Mouse (Mus musculus): Measurements from ENCODE around the gene Lbhd2. TPM values are rescaled to one million over a fixed set of nuclear protein-coding genes. Genes with fewer than 3 reads are reported as not detected.
A peak's percentile ranks its signal among the peaks of the same experiment; 100 is the strongest.

The Lbhd2 gene
- total RNA-seq (2015) = not detected in 2 replicates
- total RNA-seq (2017) = not detected in 2 replicates

GRCm38 (mm10) chr12:111406622-111407021, at the start of gene Lbhd2:
Gene Lbhd2 (plus strand): TSS chr12:111406809.
- ATAC-seq (ENCODE audit: poor library complexity, severe bottlenecking) = no peak

- no peak for ATAC-seq (ENCODE audit: poor library complexity, severe bottlenecking)
These were observed 45.9 kb upstream of the Lbhd2 start for GRCm38 (mm10) chr12:111360671-111361070.

- ATAC-seq (ENCODE audit: poor library complexity, severe bottlenecking) = no peak
These were observed 45.1 kb upstream of the Lbhd2 start for GRCm38 (mm10) chr12:111361319-111362098.

- no peak for ATAC-seq (ENCODE audit: poor library complexity, severe bottlenecking)
These were observed 42.4 kb upstream of the Lbhd2 start for GRCm38 (mm10) chr12:111364234-111364633.

DNA sequence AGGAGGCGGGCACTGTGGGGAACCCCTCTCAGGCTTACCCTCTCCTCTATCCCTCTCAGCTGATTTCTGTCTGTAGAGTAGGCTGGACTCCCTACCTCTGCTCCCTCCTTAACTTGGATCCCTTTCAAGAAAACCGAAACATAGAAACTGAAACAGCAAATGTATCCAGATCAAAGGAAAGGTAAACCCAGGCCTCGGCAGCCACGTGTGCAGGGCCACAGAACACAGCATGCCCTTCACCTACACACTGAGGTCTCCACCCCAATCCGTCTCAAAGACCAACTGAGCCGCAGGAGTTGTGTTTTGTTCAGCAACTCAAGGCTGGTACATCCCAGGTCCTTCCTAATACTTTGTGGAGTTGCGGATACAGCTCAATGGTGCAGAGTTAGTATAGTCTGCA, 39.5 kb upstream of the Lbhd2 start:
- no peak for ATAC-seq (ENCODE audit: poor library complexity, severe bottlenecking)

- ATAC-seq (ENCODE audit: poor library complexity, severe bottlenecking) = peak; percentile 45; the same call in 1 of the 2 replicates
These were observed 36.4 kb upstream of the Lbhd2 start for GRCm38 (mm10) chr12:111370249-111370648.

DNA sequence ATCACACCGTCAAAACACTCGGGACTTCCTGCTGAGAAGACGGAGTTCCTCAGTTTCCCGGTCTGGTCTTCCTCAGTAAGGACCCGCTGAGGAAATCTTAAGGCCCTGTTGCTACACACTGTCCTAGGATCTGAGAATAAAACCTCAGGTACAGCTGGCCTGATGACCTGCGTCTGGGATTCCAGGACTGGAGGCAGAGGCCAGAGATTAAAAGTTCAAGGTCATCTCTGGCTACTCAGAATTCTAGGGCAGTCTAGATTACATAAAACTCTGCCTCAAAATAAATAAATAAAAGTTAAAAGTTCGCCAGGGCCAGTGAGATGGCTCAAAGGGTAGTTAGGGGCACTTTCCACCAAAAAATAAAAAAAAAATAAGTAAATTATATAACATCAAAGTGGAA, 34.7 kb upstream of the Lbhd2 start:
- ATAC-seq (ENCODE audit: poor library complexity, severe bottlenecking) = no peak

DNA sequence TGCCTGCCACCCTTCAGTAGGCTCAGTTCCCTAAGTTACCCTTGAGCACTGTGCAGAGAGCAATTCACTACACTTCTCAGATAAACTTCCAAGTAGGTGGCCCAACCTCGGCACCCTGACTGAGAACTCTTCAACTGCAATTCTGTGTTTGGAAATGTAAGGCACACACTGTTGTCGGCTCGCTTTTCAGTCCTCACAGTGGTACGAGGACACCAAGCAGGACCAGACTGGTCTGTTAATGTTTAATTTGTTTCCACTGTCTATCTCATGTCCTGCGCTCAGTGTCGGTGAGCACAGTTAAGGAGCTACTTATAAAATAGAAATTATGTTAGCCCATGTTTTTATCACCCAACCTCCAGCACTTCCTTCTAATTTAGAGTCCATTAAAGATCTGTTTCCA, 33.2 kb upstream of the Lbhd2 start:
- ATAC-seq (ENCODE audit: poor library complexity, severe bottlenecking) = no peak

GRCm38 (mm10) chr12:111374727-111375126, 31.9 kb upstream of the Lbhd2 start:
- ATAC-seq (ENCODE audit: poor library complexity, severe bottlenecking) = no peak

DNA sequence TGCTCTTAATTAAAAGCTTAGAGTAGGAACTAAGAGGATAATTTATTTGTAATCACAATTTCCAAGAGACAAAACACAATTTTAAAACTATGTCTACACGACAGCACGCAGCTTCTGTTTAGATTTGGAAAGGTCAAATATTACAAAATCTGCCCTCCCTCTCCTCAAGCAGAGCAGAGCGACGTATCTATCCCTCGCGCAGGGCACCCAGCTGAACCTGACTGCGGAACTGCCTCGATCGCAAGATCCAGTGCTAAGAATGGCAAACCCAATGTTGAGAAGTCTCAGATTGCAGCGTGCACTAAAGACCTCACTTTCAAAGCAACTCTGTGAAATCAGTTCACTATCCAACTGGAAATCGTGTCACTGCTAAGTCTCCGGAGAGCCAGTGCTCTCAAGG, 31.1 kb upstream of the Lbhd2 start:
- no peak for ATAC-seq (ENCODE audit: poor library complexity, severe bottlenecking)

- no peak for ATAC-seq (ENCODE audit: poor library complexity, severe bottlenecking)
These were observed 30.6 kb upstream of the Lbhd2 start for GRCm38 (mm10) chr12:111376053-111376452.

DNA sequence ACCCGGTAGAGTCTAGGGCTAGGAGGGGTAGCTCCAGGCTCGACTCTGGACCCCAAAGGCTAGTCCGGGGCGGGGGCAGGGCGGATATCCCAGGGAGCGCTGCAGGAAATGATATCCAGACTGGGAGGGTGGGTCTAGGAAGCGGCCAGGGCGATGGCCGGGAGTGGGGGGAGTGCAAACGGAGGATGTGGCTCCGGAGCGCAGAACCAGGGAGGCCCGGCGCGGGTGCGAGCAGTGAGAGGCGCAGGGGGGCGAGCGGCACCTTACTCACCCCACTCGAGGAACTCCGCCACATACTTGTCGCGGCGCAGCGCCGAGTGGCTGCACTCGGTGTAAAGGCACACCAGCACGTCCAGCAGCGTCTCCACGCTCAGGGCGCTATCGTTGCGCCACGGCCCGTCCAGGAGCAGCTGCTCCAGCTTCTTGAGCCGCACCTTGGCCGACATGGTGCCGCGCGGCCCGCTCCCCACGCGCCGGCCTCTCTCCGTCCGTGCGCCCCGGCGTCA, 29.7 kb upstream of the Lbhd2 start:
- 0 out of 2 replicates have a peak, but pooled peaks have one; percentile 16 for ATAC-seq (ENCODE audit: poor library complexity, severe bottlenecking)

GRCm38 (mm10) chr12:111377376-111377973, 29.1 kb upstream of the Lbhd2 start, which contains the start of gene Cdc42bpb:
Gene Cdc42bpb (minus strand): TSS chr12:111377718.
- peak; percentile 84 for ATAC-seq (ENCODE audit: poor library complexity, severe bottlenecking)

- peak; percentile 22; the same call in 1 of the 2 replicates for ATAC-seq (ENCODE audit: poor library complexity, severe bottlenecking)
These were observed 28.6 kb upstream of the Lbhd2 start for GRCm38 (mm10) chr12:111377986-111378490.

DNA sequence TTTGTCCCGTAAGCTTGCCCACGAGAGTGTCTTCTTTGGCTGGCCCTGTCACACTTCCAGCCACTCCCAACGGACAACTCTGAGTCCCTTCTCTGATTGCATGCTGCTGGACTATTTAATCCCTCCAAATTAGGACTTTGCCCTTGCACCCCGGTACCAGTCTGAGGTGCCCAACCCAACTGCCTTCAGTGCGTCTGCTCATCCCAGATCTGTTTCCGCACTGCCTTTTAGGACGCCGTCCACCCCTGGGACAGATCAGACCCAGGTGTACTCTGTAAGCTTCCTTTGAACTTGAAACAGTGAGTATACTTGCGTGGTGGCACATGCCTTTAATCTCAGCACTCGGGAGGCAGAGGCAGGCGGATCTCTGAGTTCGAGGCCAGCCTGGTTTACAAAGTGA, 27.8 kb upstream of the Lbhd2 start:
- ATAC-seq (ENCODE audit: poor library complexity, severe bottlenecking) = no peak

DNA sequence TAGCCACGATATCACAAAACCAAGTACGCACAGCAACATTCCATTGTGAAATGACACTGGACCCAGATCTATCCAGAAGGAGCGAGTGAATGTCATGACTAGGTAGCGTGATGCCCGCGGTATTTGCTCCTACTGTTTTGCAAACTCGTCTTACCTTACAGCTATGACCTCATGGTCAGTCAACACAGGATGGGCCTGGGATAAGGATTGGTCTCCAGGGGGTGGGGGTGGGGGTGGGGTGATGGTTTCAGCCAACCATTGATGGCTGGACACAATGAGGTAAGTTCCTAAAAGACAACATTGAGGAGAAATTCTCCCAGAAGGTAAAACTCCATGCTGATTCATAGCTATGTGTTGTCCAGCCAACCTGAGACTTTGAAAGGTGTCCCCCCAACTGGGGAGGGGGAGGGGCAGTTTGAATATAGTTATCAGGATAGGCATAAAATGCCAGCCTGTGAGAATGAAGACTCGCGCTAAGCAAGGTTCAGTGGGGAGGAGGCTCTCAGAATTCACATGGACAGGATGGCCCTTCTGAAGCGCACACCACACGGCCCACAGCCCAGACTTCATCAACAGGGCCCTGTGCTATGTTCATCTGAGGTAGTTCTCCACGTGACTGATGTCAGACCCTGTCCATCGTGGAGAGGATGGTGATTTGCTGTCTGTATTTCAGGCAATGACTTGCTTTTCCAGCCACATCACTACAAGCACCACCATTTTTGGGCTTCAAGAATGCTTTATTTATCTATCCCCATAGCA, 20.5 kb upstream of the Lbhd2 start:
- no peak for ATAC-seq (ENCODE audit: poor library complexity, severe bottlenecking)

- no peak for ATAC-seq (ENCODE audit: poor library complexity, severe bottlenecking)
These were observed 19.9 kb upstream of the Lbhd2 start for GRCm38 (mm10) chr12:111386642-111387120.

DNA sequence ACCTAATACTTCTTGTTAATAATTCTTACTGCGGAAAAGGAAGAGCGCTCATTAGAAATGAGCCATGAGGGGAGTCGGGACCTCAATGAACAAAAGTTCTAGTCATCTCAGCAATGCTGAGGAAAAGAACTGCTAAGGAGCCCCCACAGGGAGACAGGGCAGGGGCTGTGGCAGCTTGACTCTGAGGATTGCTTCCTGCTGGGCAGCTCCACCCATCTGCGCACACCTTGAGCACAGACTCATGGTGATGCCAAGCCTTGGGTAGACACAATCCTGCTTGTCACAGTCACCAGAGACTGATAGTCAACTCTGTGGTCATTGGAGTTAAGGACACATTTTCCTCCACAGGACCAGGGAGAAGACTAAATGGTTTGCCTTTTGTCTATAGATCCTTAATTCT, 19.5 kb upstream of the Lbhd2 start:
- no peak for ATAC-seq (ENCODE audit: poor library complexity, severe bottlenecking)

- no peak for ATAC-seq (ENCODE audit: poor library complexity, severe bottlenecking)
These were observed 12.6 kb upstream of the Lbhd2 start for GRCm38 (mm10) chr12:111394008-111394407.

DNA sequence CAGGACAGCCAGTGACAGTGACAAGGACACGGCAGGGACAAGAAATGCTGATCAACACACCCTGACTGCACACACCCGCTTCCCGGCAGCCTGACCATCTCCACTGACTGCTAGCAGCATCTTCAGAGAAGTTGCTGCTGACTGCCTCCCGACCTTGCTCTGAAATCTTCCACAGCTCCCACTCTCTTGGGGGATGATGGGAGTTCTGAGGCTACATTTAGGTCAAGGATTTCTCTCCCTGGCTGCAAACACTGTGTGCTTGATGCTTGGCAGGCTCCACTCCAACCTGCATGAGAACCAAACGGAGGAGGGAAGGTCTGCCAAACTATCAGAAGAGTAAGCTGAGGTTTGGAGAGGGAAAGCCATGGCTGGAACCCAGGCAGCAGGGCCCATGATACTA, 9.6 kb upstream of the Lbhd2 start:
- no peak for ATAC-seq (ENCODE audit: poor library complexity, severe bottlenecking)

Data from megakaryocyte, adult 5-6 weeks (primary cell).